Mouse (Mus musculus) layer of hippocampus, postnatal 10 days (tissue): ENCODE results near the gene Rit1. TPM values are rescaled to one million over a fixed set of nuclear protein-coding genes. Genes with fewer than 3 reads are reported as not detected.
"Not testable (repeated sequence)": the region's sequence is repeated elsewhere in the genome, so short reads cannot be mapped to it uniquely, and the experiment has no call there.

Source experiments
- DNase-seq, 2 experiments: peaks; one replicate each; pipeline ENCODE4 v3.0.0; 2021; ENCODE audit warnings: low spot score in 2 of 2
- long read RNA-seq: library from polyadenylated mRNA; stranded (forward); transcript quantifications from one replicate; pipeline ENCODE4 v2.0.0, GENCODE M21; 2023
- total RNA-seq, 2 experiments: library from RNA; stranded (reverse); gene quantifications; 2 replicates each; pipeline ENCODE4 v1.2.3; 2021

Gene Rit1
- total RNA-seq: 10 to 100 TPM; 48.8 to 55.2 TPM
- long read RNA-seq, transcript Rit1-201 (6 exons, 1,204 nt): major isoform, 35 of 45 reads
- long read RNA-seq, partial matches to known transcripts: 4 of 45 reads
- long read RNA-seq, other reads (novel, unspliced or antisense): 6 of 45 reads

DNA sequence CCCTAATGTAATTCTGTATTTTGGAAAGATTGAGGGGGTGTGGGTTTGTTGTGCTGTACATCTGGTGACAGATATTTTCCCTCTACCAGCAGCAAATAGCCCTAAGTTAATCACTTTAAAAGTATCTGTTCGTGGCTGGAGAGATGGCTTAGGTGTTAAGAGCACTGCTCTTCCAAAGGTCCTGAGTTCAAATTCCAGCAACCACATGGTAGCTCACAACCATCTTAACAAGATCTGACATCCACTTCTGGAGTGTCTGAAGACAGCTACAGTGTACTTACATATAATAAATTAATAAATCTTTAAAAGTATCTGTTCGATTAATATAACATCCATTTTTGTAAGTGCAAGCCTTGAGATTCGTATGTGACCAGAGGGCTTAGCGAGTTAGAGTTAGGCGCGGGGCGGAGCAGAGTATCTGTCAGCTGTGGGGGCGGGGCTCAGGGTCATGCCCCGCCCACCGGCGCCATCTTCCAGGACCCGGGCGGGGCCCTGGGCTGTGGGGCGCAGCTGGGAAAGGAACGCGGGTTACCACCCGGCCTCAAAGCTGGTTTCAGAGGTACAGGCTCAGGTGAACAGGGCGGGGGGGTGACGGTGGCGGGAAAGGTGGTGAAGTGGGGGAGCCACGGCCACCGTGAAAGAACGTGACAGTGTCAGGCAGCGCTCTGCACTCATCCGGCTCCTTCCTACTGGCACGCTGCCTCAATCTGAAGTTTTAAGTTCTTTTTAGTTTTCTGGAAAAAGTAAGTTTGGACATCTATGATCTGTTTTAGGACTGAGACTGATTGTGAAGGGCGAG, at the start of gene Rit1:
Rit1 (plus strand) TSS at position 440 of the 799 bp plus-strand sequence.
- DNase-seq: peak; percentile 79 to 84

DNA sequence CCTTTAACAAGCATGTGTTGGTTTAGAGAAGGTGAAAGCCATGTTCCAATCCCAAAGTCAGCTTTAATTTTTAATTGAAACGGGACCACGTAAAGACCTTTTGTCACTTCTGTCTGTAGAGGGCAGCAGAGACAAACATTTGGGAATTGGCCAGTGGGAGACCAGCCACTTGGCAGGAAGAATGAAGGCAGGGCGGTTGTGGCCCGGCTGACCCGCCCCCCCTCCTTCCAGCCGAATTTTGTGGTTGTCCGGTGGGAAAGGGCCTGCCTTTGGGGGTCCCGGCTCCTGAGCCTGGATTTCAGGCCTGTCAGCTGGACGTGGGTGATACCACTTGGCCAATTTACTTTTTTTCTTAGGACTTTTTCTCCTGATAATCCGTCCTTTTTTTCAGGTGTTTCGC, 39.2 kb upstream of the Rit1 start:
- peak; percentile 69 to 77 for DNase-seq

DNA sequence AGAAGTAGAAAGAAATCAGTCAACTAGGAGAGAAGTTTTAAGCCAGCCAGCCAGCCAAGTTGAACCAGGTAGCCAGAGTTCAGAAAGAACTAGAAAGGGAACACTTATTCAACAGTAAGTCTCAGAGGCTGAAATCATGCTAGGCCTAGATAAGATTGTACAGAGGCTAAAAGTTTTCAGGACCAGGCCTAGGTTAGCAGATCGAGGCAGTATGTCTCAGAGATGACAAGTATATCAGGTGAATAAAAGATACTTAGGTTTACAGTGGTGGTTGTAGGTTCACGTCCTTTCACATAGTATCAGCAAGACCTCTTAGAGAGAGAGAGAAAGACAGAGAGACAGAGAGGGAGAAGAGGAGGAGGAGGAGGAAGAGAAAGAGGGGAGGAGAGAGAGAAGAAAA, 32.8 kb upstream of the Rit1 start:
- DNase-seq: no peak

DNA sequence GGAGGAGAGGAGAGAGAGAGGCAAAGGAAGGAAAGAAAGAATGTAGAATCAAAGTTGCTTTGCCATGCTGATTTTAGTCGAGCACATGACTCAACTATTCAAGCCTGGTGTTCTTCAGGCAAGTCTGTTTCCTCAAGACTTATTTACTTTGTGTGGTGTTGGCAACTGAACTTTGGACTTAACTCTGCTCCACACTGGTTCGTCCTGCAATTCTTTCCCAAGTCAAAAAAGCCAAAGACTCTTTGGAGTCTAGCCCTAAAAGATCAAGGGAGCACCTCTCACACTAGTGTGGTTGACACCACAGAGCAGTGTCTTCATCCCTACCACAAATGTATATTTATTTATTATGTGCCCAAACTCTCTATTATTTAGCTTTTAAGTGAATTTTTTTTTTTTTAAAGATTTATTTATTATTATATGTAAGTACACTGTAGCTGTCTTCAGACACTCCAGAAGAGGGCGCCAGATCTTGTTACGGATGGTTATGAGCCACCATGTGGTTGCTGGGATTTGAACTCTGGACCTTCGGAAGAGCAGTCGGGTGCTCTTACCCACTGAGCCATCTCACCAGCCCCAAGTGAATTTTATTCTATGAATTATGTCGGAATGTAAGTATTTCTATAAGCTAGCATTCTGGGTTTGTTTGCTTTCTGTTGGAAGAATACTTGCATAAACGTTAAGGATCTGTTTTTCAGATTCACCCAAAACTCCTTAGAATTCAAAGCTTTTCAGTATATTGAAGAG, 32.2 kb upstream of the Rit1 start:
- DNase-seq: no peak

DNA sequence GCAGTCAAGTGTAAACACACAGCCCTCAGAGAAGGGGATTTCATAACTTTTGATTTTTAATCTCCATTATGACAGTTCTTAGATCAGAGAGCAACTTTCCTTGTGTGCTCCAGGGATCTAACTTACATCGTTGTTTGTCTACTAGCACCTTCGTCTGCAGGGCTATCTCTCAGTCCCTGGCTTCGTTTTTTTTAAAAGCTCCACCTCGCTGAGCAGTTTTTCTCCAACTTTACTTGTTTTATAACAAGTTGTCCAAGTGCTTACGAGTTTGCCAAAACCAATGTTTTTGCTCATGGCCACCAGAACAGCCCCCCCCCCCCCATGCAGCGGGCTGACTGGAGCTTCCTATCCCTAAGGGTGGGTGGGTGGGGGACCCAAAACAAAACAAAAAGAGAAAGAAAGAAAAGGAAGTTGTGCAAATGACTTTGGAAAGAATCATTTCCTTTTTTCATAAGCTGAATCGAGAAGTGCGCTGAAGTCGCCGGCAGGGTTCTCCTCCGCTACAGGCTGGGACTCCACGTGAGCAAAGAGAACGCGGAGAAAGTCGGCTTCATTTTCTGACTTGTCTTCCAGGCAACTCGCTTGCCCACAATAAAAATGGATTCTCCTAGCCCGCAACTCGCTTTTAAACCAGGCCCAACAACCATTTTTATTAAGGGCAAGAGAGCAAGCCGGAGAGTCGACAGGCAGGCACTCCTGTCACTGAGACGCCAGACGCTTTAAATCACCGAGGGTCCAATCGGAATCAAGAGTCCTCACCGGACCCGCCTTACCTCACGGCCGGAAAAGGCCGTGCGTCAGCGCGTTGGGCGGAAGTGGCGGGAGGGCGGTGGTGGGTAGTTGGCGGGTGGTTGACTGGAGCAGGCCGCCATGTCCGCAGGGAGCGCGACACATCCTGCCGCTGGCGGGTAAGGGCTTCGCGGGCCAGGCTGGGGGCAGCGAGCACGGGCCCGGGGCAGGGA, 31.4 kb upstream of the Rit1 start, which contains the start of gene Khdc4:
Khdc4 (plus strand) TSS at position 824 of the 962 bp plus-strand sequence.
- DNase-seq: peak; percentile 93 to 95

DNA sequence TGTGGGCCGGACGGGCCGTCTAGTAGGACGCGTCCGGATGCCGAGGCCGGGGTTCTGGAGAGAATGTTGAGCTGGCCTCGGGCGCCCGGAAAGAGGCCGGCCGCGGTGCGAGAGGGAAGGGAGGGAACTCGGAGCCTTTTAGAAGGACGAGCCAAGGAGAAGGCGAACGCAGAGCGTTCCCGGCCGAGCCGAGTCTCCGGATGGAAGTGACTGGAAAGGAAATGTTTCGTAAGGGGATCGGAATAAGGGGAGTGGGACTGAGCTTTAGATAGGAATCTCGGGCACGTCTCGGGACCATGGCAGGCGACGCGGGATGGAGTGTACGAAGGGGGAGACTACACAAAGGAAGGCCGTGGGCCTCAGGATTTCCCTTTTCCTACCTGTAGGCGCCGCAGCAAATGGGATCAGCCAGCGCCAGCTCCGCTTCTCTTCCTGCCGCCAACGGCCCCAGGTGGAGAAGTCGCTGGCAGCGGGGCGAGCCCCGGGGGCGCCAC, 30.6 kb upstream of the Rit1 start:
- peak in 1 of 2 experiments; percentile 60 for DNase-seq

DNA sequence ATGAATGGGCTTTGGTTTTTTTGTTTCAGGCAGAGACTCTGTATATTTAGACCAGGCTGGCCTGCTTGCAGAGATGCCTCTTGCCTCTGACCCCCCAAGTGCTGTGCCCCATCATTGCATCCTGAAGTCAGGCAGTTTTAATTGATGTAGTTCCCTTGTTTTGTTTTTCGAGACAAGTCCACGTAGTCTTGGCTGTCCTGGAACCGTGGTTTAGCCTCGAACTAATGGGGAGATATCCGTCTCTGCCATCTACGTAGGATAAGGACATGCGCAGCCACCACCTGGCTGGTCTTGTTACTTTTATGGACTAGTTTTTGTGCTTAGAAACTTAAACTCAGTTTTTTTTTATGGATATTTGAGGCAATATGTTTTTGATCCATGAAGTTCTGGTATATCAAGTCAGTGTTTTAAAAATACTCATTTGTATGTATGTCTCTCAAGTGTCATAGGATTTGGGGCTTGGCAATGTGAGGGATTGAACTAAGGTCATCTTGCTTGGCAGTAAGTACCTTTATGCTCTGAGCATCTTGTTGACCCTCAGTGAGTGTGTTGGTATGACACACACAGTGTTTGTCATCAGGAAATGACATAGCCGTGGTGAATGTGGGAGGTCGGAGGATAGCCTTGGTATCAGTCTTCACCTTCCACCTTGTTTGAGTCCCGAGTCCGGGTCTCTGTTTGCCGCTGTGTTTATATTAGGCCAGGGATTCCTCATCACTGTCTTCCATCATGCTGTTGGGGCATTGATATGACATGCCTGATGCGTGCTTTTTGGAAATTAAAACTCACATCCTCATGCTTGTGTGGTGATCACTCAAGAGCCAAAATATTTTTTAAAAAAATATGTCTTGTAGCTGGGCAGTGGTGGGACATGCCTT, 29.7 kb upstream of the Rit1 start:
- DNase-seq: no peak

DNA sequence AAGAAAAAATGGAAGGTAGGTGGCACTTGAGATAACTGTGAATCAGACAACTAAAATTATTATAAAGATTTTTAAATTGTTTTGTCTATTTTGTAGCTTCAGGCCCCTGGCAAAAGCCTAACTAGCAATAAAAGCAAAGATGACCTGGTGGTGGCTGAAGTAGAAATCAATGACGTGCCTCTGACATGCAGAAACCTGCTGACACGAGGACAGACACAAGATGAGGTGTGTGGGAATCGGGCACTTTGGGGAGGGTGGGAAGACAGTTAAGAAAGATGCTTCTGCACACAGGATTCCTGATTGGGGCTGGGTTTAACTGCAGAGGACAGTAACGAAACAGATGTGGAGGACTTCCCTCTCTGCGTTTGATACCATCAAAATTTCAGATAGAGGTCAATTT, 27.6 kb upstream of the Rit1 start:
- DNase-seq: no peak

DNA sequence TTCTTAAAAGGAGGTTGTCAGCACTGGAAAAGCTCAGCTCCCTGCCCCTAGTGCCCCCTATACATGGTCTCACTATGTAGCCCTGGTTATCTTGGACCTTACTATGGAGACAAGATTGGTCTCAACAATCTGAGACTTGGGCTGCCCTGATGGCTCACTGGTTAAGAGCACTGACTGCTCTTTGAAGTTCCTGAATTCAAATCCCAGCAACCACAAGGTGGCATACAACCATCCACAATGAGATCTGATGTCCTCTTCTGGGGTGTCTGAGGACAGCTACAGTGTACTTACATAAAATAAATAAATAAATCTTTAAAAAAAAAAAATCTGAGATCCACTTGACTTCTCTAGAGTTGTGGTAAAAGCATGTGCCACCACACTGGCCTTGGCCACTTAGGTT, 21.1 kb upstream of the Rit1 start:
- no peak for DNase-seq

DNA sequence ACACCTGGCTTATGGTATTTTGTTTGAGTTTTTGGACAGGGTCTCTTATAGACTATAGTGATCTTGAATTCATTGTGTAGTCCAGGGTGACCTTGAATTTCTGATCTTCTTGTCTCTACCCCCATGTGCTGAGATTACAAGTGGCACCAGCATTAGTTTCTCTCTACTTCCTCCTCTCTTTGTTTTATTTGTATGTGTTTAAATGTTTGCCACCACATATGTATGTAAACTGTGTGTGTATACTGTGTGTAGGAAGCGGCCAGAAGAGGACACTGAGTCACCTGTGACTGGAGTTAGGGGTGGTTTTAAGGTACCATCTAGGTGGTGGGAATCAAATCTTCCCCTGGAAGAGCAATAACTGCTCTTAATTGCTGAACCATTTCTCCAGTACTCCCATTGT, 18.6 kb upstream of the Rit1 start:
- DNase-seq: no peak

DNA sequence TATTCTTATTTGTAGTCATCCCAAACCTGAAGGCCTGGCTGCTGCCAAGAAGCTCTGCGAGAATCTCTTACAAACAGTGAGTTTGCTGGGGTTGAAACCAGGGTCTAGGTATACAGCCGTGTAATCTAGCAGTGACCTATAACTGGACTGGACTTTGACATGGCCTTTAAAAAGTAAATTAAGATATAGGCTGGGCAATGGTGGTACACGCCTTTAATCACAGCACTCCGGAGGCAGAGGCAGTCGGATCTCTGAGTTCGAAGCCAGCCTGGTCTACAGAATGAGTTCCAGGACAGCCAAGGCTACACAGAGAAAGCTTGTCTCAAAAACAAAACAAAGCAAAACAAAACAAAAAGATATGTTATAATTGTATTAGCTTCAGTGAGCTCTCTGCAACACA, 17.8 kb upstream of the Rit1 start:
- no peak for DNase-seq

DNA sequence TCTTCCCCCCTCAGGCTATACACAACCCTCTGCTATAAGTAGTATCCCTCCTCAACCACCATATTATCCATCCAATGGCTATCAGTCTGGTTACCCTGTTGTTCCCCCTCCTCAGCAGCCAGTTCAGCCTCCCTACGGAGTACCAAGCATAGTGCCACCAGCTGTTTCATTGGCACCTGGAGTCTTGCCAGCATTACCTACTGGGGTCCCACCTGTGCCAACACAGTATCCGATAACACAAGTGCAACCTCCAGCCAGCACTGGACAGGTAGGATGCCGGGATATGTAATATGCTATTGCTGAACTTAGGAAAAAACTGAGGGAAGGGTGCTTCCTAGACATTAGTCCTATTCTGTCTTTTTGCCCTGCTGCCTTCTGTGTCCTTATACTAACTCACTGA, 16.4 kb upstream of the Rit1 start:
- DNase-seq: no peak

DNA sequence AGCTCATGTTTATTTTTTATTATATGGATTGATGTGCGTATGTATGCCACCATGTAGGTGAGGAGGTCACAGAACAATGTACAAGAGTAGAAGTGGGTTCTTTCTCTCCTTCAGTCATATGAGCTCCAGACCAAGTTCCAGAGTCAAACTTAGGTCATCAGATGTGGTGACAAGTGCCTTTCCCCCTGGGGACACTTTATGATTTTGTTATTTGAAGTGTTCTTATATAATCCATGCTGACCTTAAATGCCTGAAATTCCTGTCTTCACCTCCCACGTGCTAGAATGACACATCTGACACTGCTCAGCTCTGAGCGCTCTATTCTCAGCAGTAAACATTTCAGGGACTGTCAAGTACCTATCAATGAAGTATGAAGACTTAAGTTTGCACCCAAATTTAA, 15.4 kb upstream of the Rit1 start:
- DNase-seq: no peak

DNA sequence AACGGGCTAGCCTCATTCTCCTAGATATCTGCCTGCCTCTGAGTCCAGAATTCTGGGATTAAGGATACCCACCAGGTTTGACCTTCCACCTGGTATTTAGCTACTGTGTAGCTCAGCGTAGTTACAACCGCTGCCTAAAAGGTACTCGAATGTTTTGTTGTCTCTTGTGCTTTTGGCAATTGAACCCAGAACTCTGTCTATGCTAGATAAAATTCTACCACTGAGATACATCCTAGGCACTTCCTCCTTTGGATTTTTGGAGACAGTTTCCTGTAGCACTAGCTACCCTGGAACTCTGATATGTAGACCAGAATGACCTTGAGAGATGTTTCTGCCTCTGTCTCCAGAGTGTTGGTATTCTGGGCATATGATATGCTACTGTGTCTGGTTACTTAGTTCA, 2.9 kb upstream of the Rit1 start:
- no peak for DNase-seq

DNA sequence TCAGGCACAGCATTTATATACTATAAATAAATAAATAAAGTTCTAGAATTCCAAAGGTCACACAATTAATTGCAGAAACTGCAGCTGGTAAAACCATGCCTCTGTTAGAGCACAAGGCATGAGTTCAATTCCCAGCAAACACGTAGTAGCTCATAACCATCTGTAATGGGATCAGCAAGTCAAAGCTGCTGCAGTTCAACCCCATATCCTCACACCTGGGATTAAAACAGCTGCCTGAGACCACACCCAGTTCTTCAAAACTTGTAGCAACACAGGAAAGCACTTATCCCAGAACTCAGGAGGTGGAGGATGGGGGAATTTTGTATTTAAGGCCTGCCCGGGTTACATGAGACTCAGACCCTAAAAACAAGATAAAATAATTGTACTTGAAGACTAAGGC, 1.9 kb upstream of the Rit1 start:
- no peak for DNase-seq

DNA sequence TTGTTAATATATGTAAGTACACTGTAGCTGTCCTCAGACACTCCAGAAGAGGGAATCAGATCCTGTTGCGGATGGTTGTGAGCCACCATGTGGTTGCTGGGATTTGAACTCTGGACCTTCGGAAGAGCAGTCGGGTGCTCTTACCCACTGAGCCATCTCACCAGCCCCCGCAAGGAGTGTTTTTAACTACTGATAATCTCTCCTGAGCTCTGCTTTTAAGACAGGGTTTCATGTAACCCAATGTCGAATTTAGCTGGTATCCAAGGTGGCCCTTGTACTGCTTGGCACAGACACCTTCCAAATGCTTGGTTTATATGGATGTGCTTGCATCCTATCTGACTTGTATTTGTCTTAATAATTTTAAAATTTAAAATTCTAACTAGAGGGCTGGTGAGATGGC, 922 bp upstream of the Rit1 start:
- DNase-seq: not testable (repeated sequence)

DNA sequence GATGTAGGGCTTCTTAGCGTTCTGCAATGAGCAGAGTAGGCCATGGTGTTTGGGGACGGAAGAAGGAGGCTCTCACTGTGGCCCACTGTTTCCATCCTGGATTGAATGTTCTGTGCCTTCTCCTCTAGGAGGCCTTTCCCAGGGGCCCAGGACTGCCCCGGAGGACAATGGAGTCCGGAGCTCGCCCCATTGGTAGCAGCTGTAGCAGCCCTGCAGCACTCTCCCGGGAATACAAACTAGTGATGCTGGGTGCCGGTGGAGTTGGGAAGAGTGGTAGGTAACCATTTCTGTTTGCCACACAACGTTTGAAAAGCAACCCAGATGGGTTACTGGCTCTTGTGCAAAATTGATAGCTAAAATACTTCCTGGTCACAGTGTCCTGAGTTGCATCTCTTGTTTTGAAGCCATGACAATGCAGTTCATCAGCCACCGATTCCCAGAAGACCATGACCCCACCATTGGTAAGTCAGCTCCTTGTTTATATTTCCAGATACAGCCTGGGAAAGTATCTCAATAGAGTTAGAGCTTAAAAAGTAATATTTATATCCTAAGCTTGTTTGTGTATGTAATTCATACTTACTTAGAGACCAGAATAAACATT, 660 bp downstream of the Rit1 start:
- peak; percentile 41 to 51 for DNase-seq

DNA sequence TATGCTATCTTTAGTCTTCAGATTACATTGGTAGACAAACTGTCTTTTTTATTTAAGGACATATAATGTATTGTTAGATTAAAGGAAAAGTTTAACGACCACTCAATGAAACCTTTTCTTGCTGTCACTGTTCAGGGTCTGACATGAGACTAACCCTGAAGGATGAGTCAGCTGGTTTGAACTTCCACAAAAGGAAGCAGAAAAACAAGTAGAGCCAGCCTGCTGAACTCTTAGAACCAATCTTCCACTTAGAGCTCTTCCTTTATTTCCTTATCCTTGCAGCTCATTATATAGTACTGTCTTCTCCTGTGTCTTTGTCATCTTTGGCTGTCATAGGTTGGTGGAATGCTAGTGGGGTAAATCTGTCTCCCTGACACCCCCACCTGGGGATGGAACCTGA, 1.2 kb downstream of the Rit1 start:
- no peak for DNase-seq

DNA sequence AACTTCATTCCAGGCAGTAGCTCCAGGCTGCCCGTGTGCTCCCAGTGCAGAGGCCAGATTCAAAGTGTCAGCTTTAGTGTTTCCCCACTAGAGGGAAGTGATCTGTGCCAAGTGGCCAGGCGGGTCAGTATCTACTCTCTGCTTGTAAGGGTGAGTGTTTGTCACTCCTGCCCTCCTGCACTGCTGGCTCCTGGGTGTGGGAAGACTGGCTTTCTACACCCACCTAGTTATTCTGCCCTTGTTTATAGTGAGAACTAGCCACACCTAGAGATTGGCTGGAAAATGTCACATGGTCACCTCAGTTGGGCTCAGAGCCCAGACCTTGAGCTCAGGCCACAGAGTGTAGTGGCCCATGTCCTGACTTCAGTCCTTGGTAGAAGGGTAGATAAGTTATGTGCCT, 2.5 kb downstream of the Rit1 start:
- no peak for DNase-seq

DNA sequence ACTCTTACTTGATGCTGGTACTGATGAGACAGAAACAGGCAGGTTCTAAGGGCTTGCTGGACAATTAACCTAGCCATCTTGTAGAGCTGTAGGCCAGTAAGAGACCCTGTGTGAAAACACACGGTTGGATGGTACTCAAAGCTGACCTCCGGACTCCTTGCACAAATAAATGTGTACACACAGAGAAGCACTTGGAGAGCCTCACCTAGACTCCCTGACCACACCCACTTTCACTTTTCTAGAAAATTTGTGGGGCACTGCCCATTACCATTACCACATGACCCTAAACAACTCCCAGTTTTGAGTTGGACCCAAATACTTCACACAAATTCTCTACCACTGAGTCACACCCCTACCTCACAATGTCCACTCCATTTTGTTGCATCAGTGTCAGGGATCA, 19.9 kb downstream of the Rit1 start:
- no peak for DNase-seq
